Mouse (Mus musculus): ENCODE data around the gene Cdh4.

DNA sequence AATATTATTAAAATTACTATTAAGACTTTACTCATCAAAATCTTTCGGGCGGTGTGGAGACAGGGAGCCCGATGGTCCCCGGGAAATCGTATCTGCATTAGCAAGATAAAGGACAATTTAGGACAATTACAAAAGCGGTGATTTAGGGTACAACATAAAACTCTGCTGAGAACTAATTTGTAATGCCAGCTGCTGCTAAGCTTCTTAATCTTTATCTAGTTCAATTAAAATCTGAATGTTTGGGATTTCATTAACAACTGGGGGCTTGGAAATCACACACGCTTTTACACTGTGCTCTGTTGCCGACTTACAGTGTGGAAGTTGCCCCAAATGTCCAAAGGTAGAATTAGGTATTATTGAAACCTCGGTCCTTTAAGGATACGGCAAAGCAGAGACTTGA is 39.1 kb downstream of the Cdh4 start:
- TF ChIP-seq POLR2A (IDR thresholded peaks at IDR 0.05; ENCODE audit: borderline replicate concordance, insufficient read depth, low read length) = no peak
- TF ChIP-seq CTCF (IDR thresholded peaks at IDR 0.05; ENCODE audit: borderline replicate concordance, insufficient read depth, low read depth, low read length) = no peak

All from cerebellum, adult 2 months (tissue).